Mouse (Mus musculus): Measurements from ENCODE around the gene Ctf2. TPM values are rescaled to one million over a fixed set of nuclear protein-coding genes. Genes with fewer than 3 reads are reported as not detected.

The Ctf2 gene
- polyA plus RNA-seq, 1 experiment from 2014 or later = 0.25 TPM

DNA sequence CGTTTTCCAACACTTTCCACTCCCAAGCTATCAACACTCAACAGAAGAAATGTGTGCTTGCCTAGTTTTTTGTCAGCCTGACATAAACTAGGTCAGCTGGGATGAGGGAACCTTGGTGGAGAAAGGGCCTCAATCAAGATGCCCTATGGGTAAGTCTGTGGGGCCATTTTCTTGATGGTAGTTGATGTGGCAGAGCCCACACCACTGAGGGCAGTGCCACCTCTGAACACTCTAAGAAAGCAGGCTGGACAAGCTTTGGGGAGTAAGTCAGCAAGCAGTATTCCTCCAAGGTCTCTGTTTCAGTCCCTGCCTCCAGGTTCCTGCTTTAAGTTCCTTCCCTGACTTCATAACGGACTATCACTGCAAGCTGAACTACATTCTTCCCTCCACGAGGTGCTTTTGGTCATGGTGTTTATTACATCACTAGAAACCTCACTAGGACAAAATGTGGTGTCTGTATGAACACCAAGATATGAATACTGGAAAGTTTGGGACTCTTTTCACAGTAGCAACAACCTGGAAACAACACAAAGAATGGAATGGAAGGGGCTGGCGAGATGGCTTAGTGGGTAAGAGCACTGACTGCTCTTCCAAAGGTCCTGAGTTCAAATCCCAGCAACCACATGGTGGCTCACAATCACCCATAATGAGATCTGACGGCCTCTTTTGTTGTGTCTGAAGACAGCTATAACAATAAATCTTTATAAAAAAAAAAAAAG, 22.5 kb downstream of the Ctf2 start:
- 81% methylated on average over 5 of the region's 5 CpGs for WGBS
- H3K9ac ChIP-seq = peak overlapping the region; percentile 90; the same call in 1 of the 2 replicates
- no peaks in the 10 kb centered on the region for H3K9me3 ChIP-seq (ENCODE audit: control insufficient read depth, low read length)
- no peak for ATAC-seq (ENCODE audit: low FRiP score)
- H3K4me3 ChIP-seq (replicated peaks; ENCODE audit: low read length) = peak overlapping the region; percentile 91
- peak overlapping the region; percentile 61 for H3K4me2 ChIP-seq (replicated peaks)
- no peak overlapping the region for H3K27ac ChIP-seq
- peaks cover 20% of the 10 kb centered on the region for H3K36me3 ChIP-seq (replicated peaks; ENCODE audit: control insufficient read depth, insufficient read depth)
- DNase-seq (ENCODE audit: low spot score) = no peak
- peaks cover 19% of the 10 kb centered on the region for H3K4me1 ChIP-seq (replicated peaks; ENCODE audit: control insufficient read depth, insufficient read depth, low read length)
- H3K27me3 ChIP-seq (ENCODE audit: control insufficient read depth, insufficient read depth, low read length) = no peaks in the 10 kb centered on the region

DNA sequence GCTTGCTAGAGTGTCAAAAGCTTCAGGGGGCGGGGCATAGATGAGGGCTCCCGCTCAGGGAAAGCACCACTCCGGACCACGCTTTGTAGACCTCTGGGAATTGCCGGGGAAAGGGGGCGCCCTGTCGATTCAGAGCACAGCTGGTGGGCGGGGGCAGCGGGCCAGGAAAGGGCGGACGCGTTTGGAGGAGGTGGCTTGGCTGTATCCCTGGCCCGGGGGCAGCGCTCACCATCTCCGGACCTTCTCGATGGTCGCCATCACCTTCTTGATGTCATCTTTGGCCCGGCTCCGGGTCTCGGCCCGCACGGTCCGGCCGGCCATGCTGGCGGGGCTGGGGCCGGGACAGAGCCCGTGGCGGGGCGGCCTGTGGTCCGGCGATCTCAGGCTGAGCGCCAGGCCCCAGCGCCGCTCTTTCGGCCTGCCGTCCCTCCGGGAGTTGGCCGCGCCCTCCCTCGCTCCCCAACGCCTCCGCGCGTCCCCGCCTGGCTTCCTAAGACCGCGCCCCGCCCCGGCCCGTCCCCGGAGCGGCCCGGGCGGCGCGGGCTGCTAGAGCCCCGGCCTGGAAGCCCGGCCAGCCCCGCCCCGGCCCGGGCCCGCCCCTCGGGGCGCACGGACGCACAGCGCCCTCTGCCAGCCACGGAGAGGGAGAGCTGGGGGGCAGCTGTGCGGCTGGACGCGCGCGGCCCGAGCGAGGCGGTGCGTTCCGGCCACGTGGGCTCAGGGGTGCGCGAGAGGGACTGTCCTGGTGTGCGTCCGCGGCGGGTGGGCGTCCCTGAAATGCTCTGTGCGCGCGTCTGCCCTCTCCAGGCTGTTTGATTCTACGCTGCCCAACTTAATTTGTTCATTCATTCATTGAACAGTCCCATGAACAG, 23.5 kb downstream of the Ctf2 start, which contains the start of gene Bcl7c:
Gene Bcl7c (minus strand): TSS at position 727 of the 872 bp plus-strand sequence.
- Histone ChIP-seq H3K9me3 (ENCODE audit: control insufficient read depth, low read length) (no peaks in the 10 kb centered on the region), H3K4me3 (replicated peaks; ENCODE audit: low read length) (peak within 1 kb of the TSS; percentile 91), H3K9ac (peak within 1 kb of the TSS; percentile 90), H3K4me2 (replicated peaks) (peak within 1 kb of the TSS; percentile 61), H3K27ac (peak within 1 kb of the TSS; percentile 96), H3K36me3 (replicated peaks; ENCODE audit: control insufficient read depth, insufficient read depth) (peaks cover 30% of the 10 kb centered on the region), H3K4me1 (replicated peaks; ENCODE audit: control insufficient read depth, insufficient read depth, low read length) (peaks cover 19% of the 10 kb centered on the region), H3K27me3 (ENCODE audit: control insufficient read depth, insufficient read depth, low read length) (no peaks in the 10 kb centered on the region)
- ATAC-seq (ENCODE audit: low FRiP score) = peak; percentile 87
- DNase-seq (ENCODE audit: low spot score) = peak; percentile 86
- under 1% methylated on average over 74 of the region's 90 CpGs for WGBS

DNA sequence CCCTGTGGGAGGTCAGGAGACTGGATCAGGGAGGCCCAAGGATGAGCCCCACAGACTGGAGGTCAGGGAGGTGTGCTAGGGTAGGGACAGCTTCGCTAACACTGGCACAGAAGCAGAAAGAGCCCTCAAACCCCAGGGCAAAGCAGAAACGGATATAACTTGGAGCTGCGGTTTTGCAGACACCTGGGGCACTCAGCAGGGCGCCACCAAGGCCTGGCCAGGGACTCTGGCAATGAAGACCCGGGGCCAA, 24.1 kb downstream of the Ctf2 start:
- Histone ChIP-seq H3K4me1 (replicated peaks; ENCODE audit: control insufficient read depth, insufficient read depth, low read length) (peaks cover 18% of the 10 kb centered on the region), H3K4me2 (replicated peaks) (peak overlapping the region; percentile 61), H3K27ac (peak overlapping the region; percentile 96), H3K9ac (peak overlapping the region; percentile 90), H3K4me3 (replicated peaks; ENCODE audit: low read length) (peak overlapping the region; percentile 91), H3K36me3 (replicated peaks; ENCODE audit: control insufficient read depth, insufficient read depth) (peaks cover 35% of the 10 kb centered on the region), H3K9me3 (ENCODE audit: control insufficient read depth, low read length) (no peaks in the 10 kb centered on the region), H3K27me3 (ENCODE audit: control insufficient read depth, insufficient read depth, low read length) (no peaks in the 10 kb centered on the region)
- DNase-seq (ENCODE audit: low spot score) (no peak), ATAC-seq (ENCODE audit: low FRiP score) (no peak)
- WGBS = 0% methylated on average over 5 of the region's 5 CpGs

GRCm38 (mm10) chr7:127707045-127707956, 24.7 kb downstream of the Ctf2 start:
- ATAC-seq (ENCODE audit: low FRiP score) = no peak

GRCm38 (mm10) chr7:127705706-127706105, 26.3 kb downstream of the Ctf2 start:
- no peak for DNase-seq (ENCODE audit: low spot score)
- H3K9ac ChIP-seq = no peak overlapping the region
- no peak overlapping the region for H3K4me2 ChIP-seq (replicated peaks)
- H3K9me3 ChIP-seq (ENCODE audit: control insufficient read depth, low read length) = no peaks in the 10 kb centered on the region
- H3K27me3 ChIP-seq (ENCODE audit: control insufficient read depth, insufficient read depth, low read length) = no peaks in the 10 kb centered on the region
- peaks cover 54% of the 10 kb centered on the region for H3K36me3 ChIP-seq (replicated peaks; ENCODE audit: control insufficient read depth, insufficient read depth)
- no peak for ATAC-seq (ENCODE audit: low FRiP score)
- no peak overlapping the region for H3K27ac ChIP-seq
- no peak overlapping the region for H3K4me3 ChIP-seq (replicated peaks; ENCODE audit: low read length)
- 79% methylated on average over 4 of the region's 4 CpGs for WGBS
- peaks cover 15% of the 10 kb centered on the region for H3K4me1 ChIP-seq (replicated peaks; ENCODE audit: control insufficient read depth, insufficient read depth, low read length)

More at GRCm38 (mm10) chr7:127707045-127707956, 24.7 kb downstream of the Ctf2 start:
- no peak for DNase-seq (ENCODE audit: low spot score)
- H3K4me1 ChIP-seq (replicated peaks; ENCODE audit: control insufficient read depth, insufficient read depth, low read length) = peaks cover 15% of the 10 kb centered on the region
- H3K4me3 ChIP-seq (replicated peaks; ENCODE audit: low read length) = peak overlapping the region; percentile 91
- no peaks in the 10 kb centered on the region for H3K9me3 ChIP-seq (ENCODE audit: control insufficient read depth, low read length)
- peak overlapping the region; percentile 96 for H3K27ac ChIP-seq
- H3K4me2 ChIP-seq (replicated peaks) = peak overlapping the region; percentile 61
- WGBS = 28% methylated on average over 22 of the region's 22 CpGs
- no peaks in the 10 kb centered on the region for H3K27me3 ChIP-seq (ENCODE audit: control insufficient read depth, insufficient read depth, low read length)
- peaks cover 40% of the 10 kb centered on the region for H3K36me3 ChIP-seq (replicated peaks; ENCODE audit: control insufficient read depth, insufficient read depth)
- peak overlapping the region; percentile 90 for H3K9ac ChIP-seq

DNA sequence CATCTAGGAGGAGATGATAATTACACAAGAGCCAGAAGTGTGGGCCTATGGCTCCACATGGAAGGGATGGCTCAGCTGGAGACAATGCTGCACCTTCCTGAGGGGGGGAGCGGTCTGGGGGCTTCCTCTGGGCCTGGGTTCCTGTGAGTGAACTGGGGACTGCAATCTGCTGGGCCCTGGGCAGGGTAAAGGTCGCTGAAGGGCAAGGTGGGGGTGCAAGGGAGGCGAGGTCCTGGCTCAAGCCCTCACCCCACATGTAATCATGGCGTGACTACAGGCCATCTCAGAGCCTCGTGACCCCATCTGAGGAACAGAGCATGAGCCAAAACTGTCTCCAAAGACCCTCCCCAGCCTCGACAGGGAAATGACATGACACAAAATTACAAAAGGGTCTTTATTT, 27.4 kb downstream of the Ctf2 start:
- Histone ChIP-seq H3K9ac (no peak overlapping the region), H3K27me3 (ENCODE audit: control insufficient read depth, insufficient read depth, low read length) (no peaks in the 10 kb centered on the region), H3K27ac (no peak overlapping the region), H3K9me3 (ENCODE audit: control insufficient read depth, low read length) (no peaks in the 10 kb centered on the region), H3K36me3 (replicated peaks; ENCODE audit: control insufficient read depth, insufficient read depth) (peaks cover 65% of the 10 kb centered on the region), H3K4me3 (replicated peaks; ENCODE audit: low read length) (no peak overlapping the region), H3K4me2 (replicated peaks) (no peak overlapping the region), H3K4me1 (replicated peaks; ENCODE audit: control insufficient read depth, insufficient read depth, low read length) (peaks cover 15% of the 10 kb centered on the region)
- 83% methylated on average over 6 of the region's 6 CpGs for WGBS
- no peak for ATAC-seq (ENCODE audit: low FRiP score)
- no peak for DNase-seq (ENCODE audit: low spot score)

DNA sequence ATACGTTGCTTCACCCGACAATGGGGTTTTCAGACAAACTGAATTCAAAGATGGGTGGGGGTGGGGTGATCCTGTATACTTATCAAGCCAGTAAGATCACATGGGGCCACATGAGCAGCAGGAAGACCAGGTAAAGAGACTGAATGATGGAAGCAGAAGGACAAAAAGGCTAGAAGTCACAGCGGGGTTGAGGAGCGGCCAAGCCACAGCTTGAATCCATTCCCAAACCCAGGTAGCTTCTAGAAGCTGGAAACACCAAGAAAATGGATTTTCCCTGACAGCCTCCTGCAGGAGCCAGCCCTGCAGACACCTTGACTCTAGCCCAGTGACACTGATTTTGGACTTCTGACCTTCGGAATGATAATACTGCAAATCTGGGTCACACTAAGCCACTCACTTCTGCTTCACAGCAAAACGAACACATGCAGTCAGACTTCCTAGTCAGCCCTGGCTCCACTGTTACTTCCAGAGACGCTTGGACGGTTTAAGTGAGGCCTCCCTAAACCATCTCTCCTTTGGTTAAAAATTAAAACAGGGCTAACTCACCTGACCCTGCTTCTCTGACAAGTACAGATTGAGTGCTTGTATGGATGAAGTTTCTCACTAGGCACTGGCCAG, 28.3 kb downstream of the Ctf2 start:
- H3K4me2 ChIP-seq (replicated peaks) = no peak overlapping the region
- H3K4me1 ChIP-seq (replicated peaks; ENCODE audit: control insufficient read depth, insufficient read depth, low read length) = peaks cover 11% of the 10 kb centered on the region
- no peaks in the 10 kb centered on the region for H3K9me3 ChIP-seq (ENCODE audit: control insufficient read depth, low read length)
- peaks cover 72% of the 10 kb centered on the region for H3K36me3 ChIP-seq (replicated peaks; ENCODE audit: control insufficient read depth, insufficient read depth)
- H3K4me3 ChIP-seq (replicated peaks; ENCODE audit: low read length) = no peak overlapping the region
- no peak for ATAC-seq (ENCODE audit: low FRiP score)
- no peak overlapping the region for H3K9ac ChIP-seq
- 95% methylated on average over 8 of the region's 8 CpGs for WGBS
- no peaks in the 10 kb centered on the region for H3K27me3 ChIP-seq (ENCODE audit: control insufficient read depth, insufficient read depth, low read length)
- H3K27ac ChIP-seq = no peak overlapping the region
- DNase-seq (ENCODE audit: low spot score) = no peak

DNA sequence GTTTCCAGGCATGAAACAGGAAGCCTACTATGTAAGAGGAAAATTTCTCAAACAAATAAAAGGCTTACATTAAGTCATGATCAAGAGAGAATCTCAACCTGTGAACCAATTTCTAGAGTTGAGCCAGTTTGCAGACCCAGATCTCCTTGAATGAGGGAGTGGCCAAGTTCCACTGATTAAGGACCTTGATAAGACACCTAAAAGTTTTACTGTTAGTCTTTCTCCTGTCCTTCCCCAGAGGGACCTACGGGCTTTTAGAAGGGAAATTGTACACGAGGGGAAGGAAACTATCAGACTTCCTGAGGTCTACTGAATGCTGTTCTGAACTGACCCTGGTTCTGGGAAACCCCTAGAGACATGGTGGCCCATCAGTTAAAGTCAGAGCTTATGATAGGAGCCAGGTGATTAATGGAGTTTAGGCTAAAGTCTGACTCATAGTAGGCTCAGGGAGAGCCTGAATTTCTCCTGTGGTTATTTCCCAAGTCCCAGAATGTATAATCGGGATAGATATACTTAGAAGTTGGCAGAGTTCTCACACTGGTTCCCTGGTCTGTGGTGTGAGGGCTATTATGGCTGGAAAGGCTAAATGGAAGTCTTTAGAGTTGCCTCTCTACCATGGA, 31.1 kb downstream of the Ctf2 start:
- no peak overlapping the region for H3K4me2 ChIP-seq (replicated peaks)
- DNase-seq (ENCODE audit: low spot score) (no peak), ATAC-seq (ENCODE audit: low FRiP score) (no peak)
- H3K36me3 ChIP-seq (replicated peaks; ENCODE audit: control insufficient read depth, insufficient read depth) = peaks cover 68% of the 10 kb centered on the region
- no peaks in the 10 kb centered on the region for H3K27me3 ChIP-seq (ENCODE audit: control insufficient read depth, insufficient read depth, low read length)
- H3K9me3 ChIP-seq (ENCODE audit: control insufficient read depth, low read length) = no peaks in the 10 kb centered on the region
- H3K27ac ChIP-seq = no peak overlapping the region
- H3K4me1 ChIP-seq (replicated peaks; ENCODE audit: control insufficient read depth, insufficient read depth, low read length) = no peaks in the 10 kb centered on the region
- WGBS = 86% methylated on average over 3 of the region's 3 CpGs
- H3K9ac ChIP-seq = no peak overlapping the region
- no peak overlapping the region for H3K4me3 ChIP-seq (replicated peaks; ENCODE audit: low read length)
